Mouse (Mus musculus) testis, postnatal 10 days (tissue): ENCODE data around the gene Per2.
A peak's percentile ranks its signal among the peaks of the same experiment; 100 is the strongest.
"Not testable (repeated sequence)": the region's sequence is repeated elsewhere in the genome, so short reads cannot be mapped to it uniquely, and the experiment has no call there.

Experiments
- DNase-seq: peaks from one replicate; pipeline ENCODE4 v3.0.0; 2021; ENCODE audit warnings: low spot score

The Per2 gene

DNA sequence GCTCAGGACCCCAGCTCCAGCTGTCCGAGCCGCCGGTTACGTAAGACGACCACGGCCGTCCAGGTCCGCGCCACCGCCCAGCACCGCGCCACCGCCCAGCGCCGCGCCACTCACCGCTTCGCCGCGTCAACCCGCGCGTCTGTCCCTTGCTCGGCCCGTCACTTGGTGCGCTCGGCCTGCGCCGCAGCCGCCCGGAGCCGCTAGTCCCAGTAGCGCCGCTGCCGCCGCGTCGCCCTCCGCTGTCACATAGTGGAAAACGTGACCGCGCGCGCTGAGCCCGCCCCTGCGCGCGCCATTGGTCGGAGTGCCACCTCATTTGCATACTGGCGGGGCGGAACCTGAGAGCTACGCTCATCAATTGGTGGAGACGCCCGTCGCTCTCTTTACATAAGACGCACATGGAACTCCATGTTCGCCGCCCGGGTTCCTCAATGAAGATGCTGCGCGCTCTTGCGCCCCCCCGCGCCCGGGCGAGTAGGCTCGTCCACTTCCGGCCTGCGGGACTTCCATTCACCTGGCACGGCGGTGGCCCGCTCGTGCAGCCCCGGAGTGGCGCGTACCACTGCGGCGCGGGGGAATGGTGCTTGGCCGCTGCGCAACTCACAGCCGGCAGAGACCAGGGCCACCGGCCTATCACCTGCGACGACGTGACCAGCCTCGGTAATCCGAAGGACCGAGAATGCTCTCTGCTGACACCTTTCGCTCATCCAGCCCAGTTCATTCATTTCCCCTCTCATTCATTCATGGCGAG lies at the start of gene Per2:
Per2 (minus strand) TSS at position 266 of the 751 bp plus-strand sequence.
- peak; percentile 98 for DNase-seq

DNA sequence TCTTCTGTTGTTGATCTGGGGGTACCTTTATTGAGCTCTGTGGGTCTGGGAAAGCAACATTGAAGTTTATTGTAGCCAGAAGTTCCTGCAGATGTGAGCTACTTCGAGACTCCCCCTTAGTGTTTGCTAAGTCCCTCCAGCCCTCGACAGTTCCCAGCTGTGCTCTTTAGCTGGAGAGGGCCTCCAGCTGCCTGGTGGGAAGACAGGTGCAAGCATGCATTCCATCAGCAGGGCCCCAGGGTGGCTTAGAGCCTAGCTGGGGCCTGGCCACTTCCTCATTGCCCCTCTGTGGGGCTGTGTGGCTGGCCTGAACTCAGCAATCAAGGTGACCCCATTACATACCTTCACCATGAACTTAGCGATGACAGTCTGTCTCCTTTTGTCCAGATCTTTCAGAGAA lies 45.5 kb upstream of the Per2 start:
- DNase-seq: no peak

DNA sequence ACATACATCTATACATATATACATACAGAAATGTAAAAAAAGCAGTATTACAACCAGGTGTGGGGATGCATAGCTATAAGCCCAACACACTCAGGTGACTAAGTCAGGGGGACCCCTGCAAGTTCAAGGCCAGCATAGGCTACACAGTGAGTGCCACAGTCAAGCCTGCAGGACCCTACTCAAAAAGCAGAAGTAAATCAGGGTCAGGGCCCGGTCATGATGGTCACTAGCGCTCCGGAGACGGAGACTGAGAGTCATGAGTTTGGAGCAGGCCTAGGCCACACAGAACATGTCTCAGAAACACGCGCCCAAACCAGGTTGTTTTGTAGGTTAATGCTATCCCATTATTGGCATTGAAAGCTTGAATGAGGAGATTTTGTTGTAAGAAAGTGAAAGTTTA lies 39.5 kb upstream of the Per2 start:
- DNase-seq: no peak

DNA sequence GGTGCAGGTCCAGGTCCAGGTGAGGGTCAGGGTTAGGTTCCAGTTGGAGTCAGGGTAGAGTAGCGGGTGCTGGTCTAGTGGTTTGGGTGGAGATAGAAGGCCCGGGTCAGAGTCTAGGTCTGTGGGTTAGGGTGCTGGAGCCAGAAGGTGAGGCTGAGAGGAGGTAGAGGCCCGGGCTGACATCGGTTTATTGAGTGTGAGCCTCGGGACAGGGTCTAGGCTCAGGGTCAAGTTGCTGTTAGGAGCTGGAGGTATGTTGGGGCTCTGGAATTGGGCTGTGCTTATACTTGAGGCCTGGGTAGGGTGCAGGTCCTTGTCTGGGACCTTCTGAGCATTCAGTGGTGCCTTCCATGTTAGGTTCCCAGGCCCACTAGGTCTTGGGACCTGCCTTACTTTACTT lies 36.2 kb upstream of the Per2 start:
- DNase-seq: no peak

DNA sequence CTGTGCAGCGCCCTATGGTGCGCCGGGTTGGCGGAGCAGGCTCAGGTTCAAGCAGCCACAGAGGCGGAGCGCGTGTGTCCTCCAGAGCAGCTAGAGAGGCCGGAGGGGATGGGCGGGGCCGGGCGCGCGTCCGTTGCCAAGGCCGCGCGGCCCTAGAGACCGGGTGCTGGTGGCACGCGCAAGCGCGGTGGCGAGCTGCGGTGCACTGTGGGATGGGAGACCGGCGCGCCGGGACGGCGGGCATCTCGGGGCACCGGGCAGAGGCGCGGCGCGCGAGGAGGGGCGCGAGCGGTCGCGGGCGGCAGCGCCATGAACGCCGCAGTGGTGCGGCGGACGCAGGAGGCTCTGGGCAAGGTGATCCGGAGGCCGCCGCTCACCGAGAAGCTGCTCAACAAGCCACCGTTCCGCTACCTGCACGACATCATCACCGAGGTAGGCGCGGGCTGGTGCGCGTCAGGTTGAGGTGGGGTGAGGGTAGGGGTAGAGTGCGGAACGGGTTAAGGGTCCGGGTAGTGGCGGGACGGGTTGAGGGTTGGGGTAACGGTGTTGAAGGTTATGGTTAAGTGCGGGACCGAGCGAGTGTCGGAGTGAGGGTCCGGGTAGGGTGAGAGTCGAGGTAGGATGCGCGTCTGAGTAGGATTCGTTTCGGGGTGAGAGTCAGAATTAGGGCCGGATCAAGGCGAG lies 35.5 kb upstream of the Per2 start, which contains the start of gene Traf3ip1:
Traf3ip1 (plus strand) TSS at position 191 of the 684 bp plus-strand sequence.
- peak; percentile 96 for DNase-seq

DNA sequence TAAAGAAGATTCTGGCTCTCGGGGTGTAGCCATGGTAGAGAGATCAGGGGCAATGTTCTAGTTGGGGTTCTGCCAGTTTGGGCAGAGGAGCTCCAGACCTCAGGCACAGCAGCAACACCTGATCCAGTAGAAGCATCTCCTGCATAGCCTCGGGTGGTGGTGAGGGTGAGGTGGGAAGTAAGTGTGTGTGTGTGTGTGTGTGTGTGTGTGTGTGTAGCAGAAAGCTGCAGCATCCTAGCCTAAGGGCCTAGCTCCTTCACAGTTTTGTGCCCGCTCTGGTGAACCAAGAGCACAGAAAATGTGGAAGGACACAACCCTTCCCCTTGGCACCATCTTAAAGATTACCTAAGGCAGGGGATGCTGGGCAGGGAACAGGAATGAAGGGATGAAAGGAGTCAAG lies 34.8 kb upstream of the Per2 start:
- no peak for DNase-seq

DNA sequence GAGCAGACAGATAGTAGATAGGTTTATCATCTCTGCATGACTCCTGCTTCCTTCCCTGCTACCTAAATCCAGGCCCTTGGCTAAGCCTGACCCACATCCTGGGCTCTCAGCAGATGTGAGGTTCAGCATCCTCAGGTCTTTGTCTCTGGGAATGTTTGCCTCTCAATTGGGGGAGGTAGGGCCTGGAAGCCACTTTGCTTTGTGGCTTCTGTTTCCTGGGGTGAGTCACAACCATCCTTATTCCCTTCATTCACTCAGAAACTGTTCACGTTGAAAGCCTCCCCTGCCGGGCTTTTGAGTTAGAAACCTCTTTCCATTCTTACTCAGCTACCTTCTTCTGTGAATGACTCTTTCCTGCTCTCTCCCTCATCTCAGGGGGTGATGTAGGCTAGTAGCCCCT lies 33.6 kb upstream of the Per2 start:
- DNase-seq: no peak

DNA sequence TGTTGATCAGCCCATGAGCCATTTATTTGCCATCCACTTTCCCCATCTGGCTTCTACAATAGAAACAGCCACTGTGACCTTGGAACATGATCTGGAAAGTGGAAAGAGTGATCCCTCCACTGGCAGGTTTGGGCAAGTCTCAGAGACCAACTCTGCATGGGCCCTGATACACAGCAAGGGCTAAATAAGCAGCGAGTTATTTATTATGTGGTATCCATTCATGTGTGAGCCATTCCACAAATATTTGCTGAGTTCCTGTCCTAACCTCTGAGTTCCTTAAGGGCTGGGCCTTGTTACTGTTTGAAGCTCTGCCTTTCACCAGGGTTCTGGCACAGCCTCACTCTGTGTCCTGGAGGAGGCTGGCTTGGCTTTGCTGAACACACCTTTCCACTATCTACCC lies 31.2 kb upstream of the Per2 start:
- no peak for DNase-seq

DNA sequence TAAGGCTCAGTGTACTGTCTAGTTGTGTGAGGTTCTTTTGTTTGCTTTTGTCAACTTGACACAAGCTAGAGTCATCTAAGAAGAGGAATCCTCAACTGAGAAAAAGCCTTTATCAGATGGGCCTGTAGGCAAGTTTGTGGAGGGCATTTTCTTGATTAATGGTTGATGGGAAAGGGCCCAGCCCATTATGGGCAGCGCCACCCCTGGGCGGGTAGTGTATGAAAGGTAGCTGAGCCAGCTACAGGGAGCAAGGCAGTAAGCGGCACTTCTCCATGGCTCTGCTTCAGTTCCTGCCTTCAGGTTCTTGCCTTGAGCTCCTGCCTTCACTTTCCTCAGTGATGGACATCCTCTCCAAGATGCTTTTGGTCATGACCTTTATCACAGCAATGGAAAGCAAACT lies 27.0 kb upstream of the Per2 start:
- DNase-seq: no peak

DNA sequence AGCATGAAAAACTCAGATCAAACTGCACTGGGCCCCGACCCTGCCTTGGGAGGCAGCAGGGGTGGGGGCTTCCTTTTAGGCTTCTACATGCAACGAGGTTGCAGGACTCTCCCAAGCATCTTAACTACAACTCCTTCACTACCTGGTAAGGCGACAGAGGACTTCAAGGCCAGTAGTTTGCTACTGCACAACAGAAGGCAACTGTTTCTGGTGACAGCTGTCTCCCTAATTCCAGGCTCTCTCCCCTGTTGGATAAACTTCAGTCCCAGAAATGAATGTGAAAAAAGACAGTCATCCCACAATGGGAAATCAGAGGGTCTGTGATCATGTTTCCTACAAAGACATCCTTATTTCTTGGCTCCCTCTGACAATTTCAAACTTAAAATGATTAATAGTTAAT lies 26.3 kb upstream of the Per2 start:
- no peak for DNase-seq

DNA sequence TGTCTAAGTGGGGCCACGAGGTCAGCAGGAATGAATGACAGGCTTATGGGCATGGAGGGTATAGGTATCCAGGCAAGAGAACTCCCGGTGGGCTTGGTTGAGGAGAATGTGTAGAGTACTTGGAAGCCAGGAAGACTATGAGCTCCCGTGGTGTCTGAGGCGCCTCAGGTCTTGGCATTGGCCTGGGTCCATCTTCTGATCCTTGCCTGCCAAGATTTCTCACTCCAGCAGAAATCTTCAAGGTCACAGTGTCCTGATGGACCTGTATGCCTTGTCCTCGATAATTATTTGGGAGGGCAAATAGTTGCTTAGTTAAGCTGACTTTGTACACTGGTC lies 24.9 kb upstream of the Per2 start:
- DNase-seq: peak; percentile 76

DNA sequence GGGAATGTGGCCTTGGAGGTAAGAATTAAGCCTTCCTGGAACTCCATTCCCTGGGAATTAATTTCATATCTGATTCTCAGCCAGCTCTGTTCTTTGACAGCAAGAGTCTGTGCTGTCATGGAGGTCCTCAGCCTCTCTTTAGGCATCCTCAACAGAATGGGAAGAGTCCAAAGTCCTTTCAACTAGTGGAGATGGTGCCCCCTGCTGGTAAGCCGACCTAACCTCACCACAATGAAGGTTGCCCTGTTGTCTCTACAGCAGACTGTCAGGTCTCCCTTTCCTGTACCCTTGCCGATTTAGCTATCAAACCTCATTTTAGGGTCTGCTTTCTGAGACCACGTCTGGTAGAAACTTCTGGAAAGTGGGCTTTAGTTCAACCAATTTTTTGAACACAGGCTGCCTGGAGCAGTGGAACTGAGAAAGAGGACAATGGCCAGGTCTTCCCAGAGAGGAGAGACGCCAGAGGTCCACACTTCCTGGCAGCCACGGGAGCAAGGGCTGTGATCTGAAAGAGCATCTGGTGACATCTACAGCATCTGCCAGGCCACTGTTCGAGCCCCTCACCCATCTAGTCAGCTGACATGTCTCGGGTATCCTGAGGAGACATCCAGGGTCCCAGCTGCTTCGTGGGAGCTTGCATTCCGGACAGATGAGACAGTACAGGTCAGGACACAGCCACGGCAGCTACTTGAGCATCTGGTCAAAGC lies 24.3 kb upstream of the Per2 start:
- peak; percentile 95 for DNase-seq

DNA sequence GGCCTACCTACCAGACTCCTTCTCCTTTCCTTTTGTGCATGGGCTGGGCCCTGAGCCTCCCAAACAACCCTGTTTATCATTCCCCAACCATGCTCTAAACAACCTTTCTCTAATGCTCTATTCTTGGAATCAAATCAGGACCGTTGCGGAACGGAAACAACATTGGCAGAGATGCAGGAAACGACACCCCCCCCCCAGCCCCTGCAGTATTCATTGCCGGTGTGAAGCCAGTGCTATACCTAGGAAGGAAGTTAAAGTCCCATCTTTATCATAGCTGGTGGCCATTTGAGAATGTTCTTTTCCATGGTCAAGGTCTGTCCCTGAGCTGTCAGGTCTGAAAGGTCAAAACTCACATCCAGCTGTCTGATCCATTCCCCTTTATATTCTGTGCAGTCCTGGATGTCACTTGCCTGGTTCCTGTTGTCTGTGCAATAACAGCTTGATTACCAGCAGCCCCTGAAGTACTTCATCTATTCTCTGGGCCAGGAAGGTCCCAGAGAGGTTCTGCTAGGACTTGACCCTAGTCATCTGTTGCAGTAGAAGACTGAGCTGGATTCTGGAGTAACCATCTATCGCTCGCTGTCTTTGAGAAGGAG lies 23.6 kb upstream of the Per2 start:
- no peak for DNase-seq

DNA sequence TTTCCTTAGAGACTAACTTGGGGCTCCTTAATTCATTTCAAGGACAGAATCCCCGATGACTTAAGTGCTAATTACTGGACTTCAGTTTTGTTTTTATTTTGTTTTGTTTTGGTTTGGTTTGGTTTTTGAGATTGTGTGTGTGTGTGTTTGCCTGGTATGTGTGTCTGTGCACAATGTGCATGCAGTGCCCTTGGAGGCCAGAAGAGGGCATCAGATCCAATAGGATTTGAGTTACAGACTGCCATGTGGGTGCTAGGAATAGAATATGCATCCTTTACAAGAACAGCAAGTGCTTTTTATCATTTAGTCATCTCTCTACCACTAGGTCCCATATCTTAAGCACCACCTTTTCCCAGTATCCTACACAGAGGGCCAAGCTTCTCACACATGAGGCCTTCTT lies 19.8 kb upstream of the Per2 start:
- DNase-seq: no peak

DNA sequence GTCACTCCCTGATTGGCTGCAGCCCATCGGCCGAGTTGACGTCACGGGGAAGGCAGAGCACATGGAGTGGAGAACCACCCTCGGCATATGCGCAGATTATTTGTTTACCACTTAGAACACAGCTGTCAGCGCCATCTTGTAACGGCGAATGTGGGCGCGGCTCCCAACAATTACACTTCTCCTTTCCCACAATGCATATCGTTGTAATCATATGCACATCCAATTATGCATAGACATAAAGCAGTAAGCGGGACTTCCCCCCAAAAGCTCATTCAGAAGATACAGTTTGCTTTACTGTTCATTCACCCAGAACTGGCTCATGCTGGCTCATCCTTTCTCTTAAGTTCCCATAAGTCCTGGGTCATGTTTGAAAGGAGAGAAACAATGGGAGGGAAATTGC lies 19.0 kb upstream of the Per2 start:
- not testable (repeated sequence) for DNase-seq

DNA sequence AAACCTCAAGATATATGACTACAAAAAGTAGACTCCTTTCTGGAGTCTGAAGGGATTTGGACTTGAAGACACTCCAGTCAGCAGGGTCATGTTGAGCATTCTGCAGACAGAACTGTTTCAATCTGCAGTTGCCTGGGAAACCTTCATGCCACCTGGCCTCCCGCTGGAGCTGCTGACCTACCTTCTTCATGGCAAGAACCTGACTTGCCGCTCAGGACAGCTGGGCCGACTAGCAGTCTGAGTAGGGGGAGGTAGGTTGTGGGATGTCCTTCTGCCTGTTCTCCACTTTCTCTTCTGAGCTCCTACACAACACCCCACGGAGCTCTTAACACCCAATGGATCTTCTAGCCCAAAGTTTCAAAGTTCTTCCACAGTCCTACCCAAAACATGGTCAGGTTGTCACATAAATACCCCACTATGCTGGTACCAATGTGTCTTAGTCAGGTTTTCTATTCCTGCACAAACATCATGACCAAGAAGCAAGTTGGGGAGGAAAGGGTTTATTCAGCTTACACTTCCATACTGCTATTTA lies 10.8 kb upstream of the Per2 start:
- DNase-seq: no peak

DNA sequence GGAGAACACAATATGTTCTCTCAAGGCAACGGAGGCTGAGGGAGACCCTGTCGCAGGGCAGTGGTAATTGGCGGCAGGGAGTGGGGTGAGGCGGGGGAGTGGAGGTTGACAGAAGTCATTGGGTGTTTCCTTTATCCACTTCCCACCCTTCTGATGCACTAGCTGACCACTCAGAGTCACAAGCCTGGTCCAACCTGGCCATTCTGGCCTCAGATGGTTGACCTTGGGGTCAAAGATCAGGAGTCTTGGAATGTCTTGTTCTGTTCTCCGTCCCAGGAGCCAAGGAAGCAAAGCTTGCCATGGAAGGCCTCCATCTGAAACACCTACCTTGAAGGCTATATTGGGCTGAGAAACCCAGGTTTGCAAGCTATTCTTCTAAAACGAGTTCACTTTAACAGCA lies 7.1 kb upstream of the Per2 start:
- no peak for DNase-seq

DNA sequence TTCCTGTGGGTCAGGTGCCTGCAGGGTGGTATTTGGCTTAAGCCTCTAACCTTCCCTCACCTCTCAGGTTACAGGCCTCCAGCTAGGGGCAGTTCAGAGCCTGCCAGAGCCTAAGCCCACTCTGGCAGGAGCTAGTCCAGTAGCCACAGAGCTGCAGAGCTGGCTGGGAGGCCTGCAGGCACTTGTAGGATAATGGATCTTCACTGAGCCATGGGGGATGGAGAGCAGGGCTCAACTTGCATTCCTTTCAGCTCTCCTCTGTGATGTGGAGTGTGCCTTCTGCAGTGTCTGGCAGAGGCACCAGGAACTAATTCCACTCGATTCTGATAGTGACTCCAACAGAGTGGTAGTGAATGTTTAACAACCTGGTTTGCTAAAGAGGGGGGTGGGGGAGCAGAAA lies 6.1 kb upstream of the Per2 start:
- no peak for DNase-seq

DNA sequence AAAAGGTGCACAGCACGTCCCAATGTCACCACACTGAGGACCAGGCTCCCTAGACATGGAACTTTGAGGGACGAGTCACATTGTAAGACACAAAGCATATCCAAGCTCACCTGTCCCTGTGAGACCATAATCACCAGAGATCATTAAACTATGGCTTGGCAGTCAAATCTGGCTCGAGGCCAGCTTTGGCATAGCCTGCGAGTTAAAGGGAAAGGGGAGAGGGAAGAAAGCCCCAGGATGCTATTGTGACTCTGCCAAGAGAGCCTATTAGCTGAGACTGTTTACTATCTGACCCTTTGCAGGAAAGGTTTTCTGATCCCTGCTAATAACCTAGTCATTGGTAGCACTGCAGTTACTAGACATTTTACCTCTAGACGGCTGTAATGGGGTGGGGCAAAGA lies 5.3 kb upstream of the Per2 start:
- no peak for DNase-seq

DNA sequence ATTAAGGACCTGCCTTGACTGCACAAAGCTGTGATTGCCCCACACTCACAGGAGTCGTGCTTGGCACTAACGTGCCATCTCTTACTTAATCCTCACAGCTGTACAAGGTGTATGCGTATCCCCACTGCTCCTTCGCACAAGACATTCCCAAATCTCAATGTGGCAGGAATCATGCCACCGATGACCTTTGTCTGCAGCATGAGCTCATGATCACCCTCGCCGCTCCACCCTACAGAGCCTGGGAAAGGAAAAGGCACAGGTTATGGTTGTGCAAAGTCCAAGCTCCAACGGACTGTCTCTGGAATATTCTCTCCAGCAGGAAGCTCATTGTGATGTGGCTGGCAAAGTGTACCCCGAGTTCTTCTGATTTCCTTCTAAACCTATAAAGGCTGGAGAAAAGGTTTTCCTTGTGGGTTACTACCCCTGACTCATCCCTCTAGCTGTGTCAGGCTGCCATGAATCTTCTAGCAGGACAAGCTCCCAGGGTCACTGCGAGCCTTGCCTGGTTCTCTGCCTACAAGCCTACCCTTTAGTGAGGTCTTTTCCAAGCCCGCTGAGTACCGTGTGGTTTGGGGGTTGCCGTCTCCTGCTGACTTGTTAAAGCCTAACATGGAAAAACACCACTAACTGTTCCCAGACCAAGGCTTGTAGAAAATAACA lies 4.3 kb upstream of the Per2 start:
- no peak for DNase-seq

DNA sequence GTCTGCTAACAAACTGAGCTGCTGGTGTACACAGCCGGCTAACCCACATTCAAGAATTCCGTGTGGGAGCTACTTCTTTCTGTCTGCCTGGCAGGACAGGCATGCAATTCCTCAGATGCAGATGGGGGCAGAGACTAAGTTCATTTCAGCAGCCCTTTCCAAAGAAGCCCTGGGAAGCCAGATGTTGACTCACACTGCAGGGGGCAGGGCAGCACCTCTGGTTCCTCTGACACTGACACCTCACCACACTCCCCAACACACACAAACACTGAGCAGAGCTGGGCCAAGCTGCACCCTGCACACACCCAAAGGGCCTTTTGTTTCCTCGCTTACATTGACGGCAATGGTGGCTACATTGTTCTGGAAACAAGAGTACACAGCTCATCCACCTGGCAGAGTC lies 1.4 kb upstream of the Per2 start:
- no peak for DNase-seq

DNA sequence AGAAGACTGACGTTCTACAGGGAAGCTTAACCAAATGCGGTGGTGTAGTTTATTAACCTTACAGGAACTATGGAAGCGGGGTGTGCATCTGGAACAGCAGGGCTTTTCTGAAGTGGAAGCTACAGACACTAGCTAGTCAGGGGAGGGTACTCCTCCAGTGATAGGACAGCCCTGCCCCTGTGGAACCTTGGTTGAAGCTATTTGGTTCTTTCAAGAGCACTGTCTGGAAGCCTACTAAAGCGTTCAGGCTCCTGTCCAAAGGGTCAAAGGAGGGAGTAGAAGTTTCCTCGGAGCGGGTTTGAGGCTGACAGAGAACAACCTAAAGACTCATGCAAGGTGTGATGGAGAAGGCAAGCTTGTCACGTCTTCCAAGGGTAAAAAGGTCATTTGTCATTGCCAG lies 945 bp upstream of the Per2 start:
- no peak for DNase-seq
